Mouse (Mus musculus) midbrain, embryonic 11.5 days (tissue): ENCODE measurements around the gene Usp1. TPM values are rescaled to one million over a fixed set of nuclear protein-coding genes. Genes with fewer than 3 reads are reported as not detected.
"Not testable (repeated sequence)": the region's sequence is repeated elsewhere in the genome, so short reads cannot be mapped to it uniquely, and the experiment has no call there.

Source experiments
- ATAC-seq: fragments of 200-750 bp; cut with Nextera tagmentation; 2 replicates; pipeline ENCODE4 v1.8.0; 2017; ENCODE audit warnings: moderate TSS enrichment, moderate library complexity; ENCODE audit not compliant: low FRiP score
- DNase-seq: peaks from one replicate; pipeline ENCODE4 v3.0.0; 2015; ENCODE audit warnings: low spot score; ENCODE audit errors: missing footprints
- H3K27ac ChIP-seq: fragments of 300-500 bp; sonication (generic); 2 replicates; pipeline ENCODE4 v1.5.1; 2014; ENCODE audit warnings: low read depth, low read length
- H3K27me3 ChIP-seq: fragments of 300-500 bp; sonication (generic); 2 replicates; pipeline ENCODE4 v1.6.1; 2014; ENCODE audit warnings: mild to moderate bottlenecking, low read length, moderate library complexity, mixed read lengths; ENCODE audit not compliant: control insufficient read depth, insufficient read depth
- H3K36me3 ChIP-seq: fragments of 300-500 bp; sonication (generic); 2 replicates; pipeline ENCODE4 v1.6.1; 2014; ENCODE audit warnings: mild to moderate bottlenecking, low read length, moderate library complexity, mixed read lengths; ENCODE audit not compliant: control insufficient read depth, insufficient read depth
- H3K4me1 ChIP-seq: fragments of 300-500 bp; sonication (generic); 2 replicates; pipeline ENCODE4 v1.6.1; 2014; ENCODE audit warnings: low read length; ENCODE audit not compliant: control insufficient read depth, insufficient read depth
- H3K4me2 ChIP-seq: fragments of 300-500 bp; sonication (generic); 2 replicates; pipeline ENCODE4 v1.6.1; 2014; ENCODE audit warnings: mild to moderate bottlenecking, moderate library complexity
- H3K4me3 ChIP-seq: fragments of 300-500 bp; sonication (generic); 2 replicates; pipeline ENCODE4 v1.5.1; 2014; ENCODE audit warnings: low read depth, low read length
- H3K9ac ChIP-seq: fragments of 300-500 bp; sonication (generic); 2 replicates; pipeline ENCODE4 v1.6.1; 2014; ENCODE audit warnings: low read length
- H3K9me3 ChIP-seq: fragments of 300-500 bp; sonication (generic); 2 replicates; pipeline ENCODE4 v1.6.1; 2016; ENCODE audit warnings: low read length; ENCODE audit not compliant: control insufficient read depth
- WGBS: fragments of 180-500 bp; shearing (Covaris S2); extraction: QIAGEN DNeasy Blood & Tissue Kit; methylation state at CpG from one replicate; pipeline ENCODE4 v1.1.7; 2014; 5-methylcytosine and 5-hydroxymethylcytosine counted together
- polyA plus RNA-seq: library from polyadenylated mRNA; unstranded; fragments of >200 nt; fragmentation: Nextera tagmentation; extraction: Ambion mirVana; gene quantifications from 2 replicates; pipeline ENCODE4 v1.2.1, GENCODE M21; 2014

Gene Usp1
- polyA plus RNA-seq, 1 experiment from 2014 or later, result 135 TPM

DNA sequence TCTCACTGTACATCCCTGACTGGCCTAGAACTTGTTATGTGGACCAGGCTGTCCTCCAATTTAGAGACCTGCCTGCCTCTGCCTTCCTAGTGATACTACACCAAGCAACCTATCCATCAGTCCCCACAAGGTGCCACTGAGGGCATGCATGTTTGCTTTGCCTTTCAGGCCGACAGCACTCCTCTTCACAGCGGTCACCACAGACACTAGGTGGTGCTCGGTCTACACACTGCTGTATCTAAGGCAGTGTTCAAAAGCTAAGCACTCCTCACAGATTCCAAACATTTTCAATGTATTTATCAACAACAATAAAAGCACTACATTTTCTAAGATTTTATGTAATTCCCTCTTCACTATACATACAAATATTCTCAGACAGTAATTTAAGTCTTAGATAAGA, 46.3 kb downstream of the Usp1 start:
- Histone ChIP-seq H3K4me3 (no peak overlapping the region), H3K9me3 (no peaks in the 10 kb centered on the region), H3K27me3 (no peaks in the 10 kb centered on the region), H3K36me3 (peaks cover 18% of the 10 kb centered on the region), H3K9ac (no peak overlapping the region), H3K4me1 (no peaks in the 10 kb centered on the region), H3K27ac (no peak overlapping the region), H3K4me2 (no peak overlapping the region)
- DNase-seq, result no peak
- WGBS, result 92% methylated on average over 3 of the region's 3 CpGs
- no peak for ATAC-seq

DNA sequence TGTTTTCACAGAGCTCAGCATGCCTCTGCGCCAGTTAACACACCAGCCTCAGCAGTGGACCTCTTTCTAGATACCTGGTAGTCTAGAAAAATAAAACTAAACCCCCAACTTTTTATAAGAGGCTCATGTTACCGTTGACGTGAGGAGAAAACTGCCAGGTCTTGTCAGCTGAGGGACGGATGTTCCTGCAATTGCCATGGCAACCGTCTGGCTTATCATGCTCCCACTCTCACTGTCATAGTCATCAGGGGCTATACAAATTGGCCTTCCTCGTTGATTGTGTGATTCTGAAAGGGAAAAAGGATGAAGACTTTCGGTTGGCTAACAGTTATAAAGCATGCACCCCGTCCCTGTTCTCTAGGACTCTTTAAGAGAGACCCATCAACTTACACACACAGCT, 52.1 kb downstream of the Usp1 start:
- Histone ChIP-seq H3K27ac (no peak overlapping the region), H3K36me3 (peaks cover 9% of the 10 kb centered on the region), H3K4me3 (no peak overlapping the region), H3K9ac (no peak overlapping the region), H3K4me2 (no peak overlapping the region), H3K27me3 (no peaks in the 10 kb centered on the region), H3K9me3 (no peaks in the 10 kb centered on the region), H3K4me1 (no peaks in the 10 kb centered on the region)
- WGBS, result 65% methylated on average over 8 of the region's 8 CpGs
- no peak for DNase-seq
- ATAC-seq, result 0 out of 2 replicates have a peak, but pooled peaks have one; percentile 11

DNA sequence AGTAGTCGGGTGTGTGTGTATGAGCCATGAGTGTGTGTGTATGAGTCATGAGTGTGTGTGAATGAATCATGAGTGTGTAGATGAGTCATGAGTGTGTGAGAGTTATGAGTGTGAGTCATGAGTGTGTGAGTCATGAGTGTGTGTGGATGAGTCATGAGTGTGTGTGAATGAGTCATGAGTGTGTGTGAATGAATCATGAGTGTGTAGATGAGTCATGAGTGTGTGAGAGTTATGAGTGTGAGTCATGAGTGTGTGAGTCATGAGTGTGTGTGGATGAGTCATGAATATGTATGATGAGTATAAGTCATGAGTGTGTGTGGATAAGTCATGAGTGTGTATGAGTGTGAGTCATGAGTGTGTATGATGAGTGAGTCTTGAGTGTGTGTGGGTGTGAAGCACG, 54.7 kb downstream of the Usp1 start:
- not testable (repeated sequence) for H3K27me3 ChIP-seq, H3K4me3 ChIP-seq, H3K36me3 ChIP-seq, H3K4me2 ChIP-seq, H3K9me3 ChIP-seq, ATAC-seq, H3K9ac ChIP-seq, H3K27ac ChIP-seq, H3K4me1 ChIP-seq, DNase-seq
- WGBS, result 93% methylated on average over 2 of the region's 2 CpGs

DNA sequence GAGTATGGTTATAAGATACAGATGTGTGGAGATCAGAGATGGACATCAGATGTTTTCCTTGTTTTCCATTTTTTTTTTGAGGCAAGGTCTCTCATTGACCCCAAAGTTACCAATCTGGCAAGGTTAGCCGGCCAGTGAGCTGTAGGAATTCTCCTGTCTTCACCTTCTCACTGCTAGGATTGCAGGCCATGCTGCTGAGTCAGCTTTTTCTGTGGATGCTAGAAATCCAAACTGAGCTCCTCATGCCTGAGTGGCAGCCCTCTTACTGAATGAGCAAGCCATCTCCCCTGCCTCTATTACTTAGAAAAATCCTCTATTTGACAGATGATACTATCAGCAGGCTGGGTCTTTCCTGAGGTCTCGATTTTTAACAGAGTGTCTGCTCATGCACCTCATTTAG, 55.1 kb downstream of the Usp1 start:
- WGBS, result 87% methylated on average over 2 of the region's 2 CpGs
- Histone ChIP-seq H3K9ac (no peak overlapping the region), H3K4me2 (no peak overlapping the region), H3K4me3 (no peak overlapping the region), H3K27ac (no peak overlapping the region), H3K9me3 (no peaks in the 10 kb centered on the region), H3K36me3 (no peaks in the 10 kb centered on the region; the same call in 1 of the 2 replicates), H3K4me1 (no peaks in the 10 kb centered on the region), H3K27me3 (no peaks in the 10 kb centered on the region)
- ATAC-seq (no peak), DNase-seq (no peak)

DNA sequence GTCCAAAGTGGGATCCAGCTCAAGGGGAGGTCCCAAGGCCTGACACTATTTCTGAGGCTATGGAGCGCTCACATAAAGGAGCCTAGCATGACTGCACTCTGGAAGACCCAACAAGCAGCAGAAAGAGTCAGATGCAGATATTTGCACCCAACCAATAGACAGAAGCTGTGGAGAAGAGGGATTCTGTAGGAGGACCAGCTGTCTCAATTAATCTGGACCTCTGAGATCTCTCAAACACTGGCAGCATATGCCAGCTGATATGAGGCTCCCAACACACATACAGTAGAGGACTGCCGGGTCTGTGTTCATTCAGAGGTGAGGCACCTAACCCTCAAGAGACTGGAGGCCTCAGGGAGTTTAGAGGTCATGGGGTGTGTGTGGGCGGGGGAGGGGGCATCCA, 56.4 kb downstream of the Usp1 start:
- H3K4me3 ChIP-seq, H3K9me3 ChIP-seq, H3K4me1 ChIP-seq, H3K9ac ChIP-seq, ATAC-seq, H3K4me2 ChIP-seq, DNase-seq, H3K27me3 ChIP-seq, H3K27ac ChIP-seq, H3K36me3 ChIP-seq: not testable (repeated sequence)
- WGBS, result 94% methylated on average over 3 of the region's 3 CpGs

DNA sequence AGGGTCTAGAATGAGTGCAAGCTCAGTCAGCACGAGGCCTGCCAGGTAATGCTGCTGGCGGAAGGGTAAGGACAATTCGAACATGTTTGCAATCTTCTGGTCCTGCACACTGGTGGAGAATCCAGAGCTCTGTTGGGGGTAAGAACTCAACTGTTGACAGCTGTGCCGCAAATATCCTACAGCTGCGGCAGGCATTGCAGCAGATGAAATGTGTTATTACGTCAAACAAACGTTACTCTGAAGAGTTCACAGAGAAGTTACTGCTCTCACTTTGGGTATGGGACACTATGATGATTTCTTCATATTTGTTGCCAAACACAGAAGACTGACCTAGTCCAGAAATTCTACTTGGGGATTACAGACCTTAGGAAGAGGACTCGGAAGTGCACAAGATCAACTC, 61.1 kb downstream of the Usp1 start:
- DNase-seq, result no peak
- no peak overlapping the region for H3K4me2 ChIP-seq
- H3K27ac ChIP-seq, result no peak overlapping the region
- WGBS, result 92% methylated on average over 8 of the region's 8 CpGs
- H3K36me3 ChIP-seq, result peaks cover 3% of the 10 kb centered on the region
- H3K9ac ChIP-seq, result no peak overlapping the region
- ATAC-seq, result no peak
- no peak overlapping the region for H3K4me3 ChIP-seq
- no peaks in the 10 kb centered on the region for H3K4me1 ChIP-seq
- no peaks in the 10 kb centered on the region for H3K9me3 ChIP-seq
- no peaks in the 10 kb centered on the region for H3K27me3 ChIP-seq

Other genes starting within 250 kb of the Usp1 start
- gene L1td1, start 197.1 kb upstream of the Usp1 start, polyA plus RNA-seq, result 0.17 TPM in 1 of 2 replicates, not detected in the other
- 0.92 and 0.98 TPM in 2 replicates for gene Kank4, start 106.3 kb upstream of the Usp1 start, polyA plus RNA-seq
- not detected in 2 replicates for gene I0C0044D17Rik, start 100.0 kb upstream of the Usp1 start, polyA plus RNA-seq
- 0.58 and 0.78 TPM in 2 replicates for gene Angptl3, start 107.1 kb downstream of the Usp1 start, polyA plus RNA-seq
- 93.5 and 111 TPM in 2 replicates for gene Dock7, start 197.1 kb downstream of the Usp1 start, polyA plus RNA-seq